Mouse (Mus musculus) hindbrain, embryonic 10.5 days (tissue): Measurements from ENCODE around the gene Gm17359. TPM values are rescaled to one million over a fixed set of nuclear protein-coding genes. Genes with fewer than 3 reads are reported as not detected.
"Not testable (repeated sequence)": the region's sequence is repeated elsewhere in the genome, so short reads cannot be mapped to it uniquely, and the experiment has no call there.

ENCODE experiments used
- DNase-seq: peaks from one replicate; pipeline ENCODE4 v3.0.0-alpha.2; 2017; ENCODE audit warnings: low spot score
- H3K27ac ChIP-seq: fragments of 300-500 bp; sonication (generic); 2 replicates; pipeline ENCODE4 v1.5.1; 2016; ENCODE audit warnings: mild to moderate bottlenecking, moderate library complexity
- H3K27me3 ChIP-seq: fragments of 300-500 bp; sonication (generic); 2 replicates; pipeline ENCODE4 v1.6.1; 2016; ENCODE audit warnings: mild to moderate bottlenecking; ENCODE audit not compliant: poor library complexity, insufficient read depth, severe bottlenecking
- H3K36me3 ChIP-seq: fragments of 300-500 bp; sonication (generic); 2 replicates; pipeline ENCODE4 v1.6.1; 2016; ENCODE audit warnings: mild to moderate bottlenecking, moderate library complexity
- H3K4me1 ChIP-seq: fragments of 300-500 bp; sonication (generic); replicated peaks from 2 replicates; pipeline ENCODE4 v1.6.1; 2016; ENCODE audit warnings: mild to moderate bottlenecking
- H3K4me3 ChIP-seq: fragments of 300-500 bp; sonication (generic); 2 replicates; pipeline ENCODE4 v1.5.1; 2016; ENCODE audit warnings: mild to moderate bottlenecking, moderate library complexity
- H3K9me3 ChIP-seq: fragments of 300-500 bp; sonication (generic); 2 replicates; pipeline ENCODE4 v1.6.1; 2016; ENCODE audit warnings: mild to moderate bottlenecking, moderate library complexity
- WGBS: fragments of 180-500 bp; shearing (Covaris S2); methylation state at CpG from one replicate; pipeline ENCODE4 v1.1.7; 2016; 5-methylcytosine and 5-hydroxymethylcytosine counted together
- polyA plus RNA-seq: library from polyadenylated mRNA; unstranded; fragments of >200 nt; fragmentation: Nextera tagmentation; extraction: Ambion mirVana; gene quantifications from 2 replicates; pipeline ENCODE4 v1.2.1, GENCODE M21; 2016

Gm17359 gene
- polyA plus RNA-seq, 1 experiment from 2014 or later = not detected

- DNase-seq = no peak
- Histone ChIP-seq H3K27me3 (no peaks in the 10 kb centered on the region), H3K36me3 (no peaks in the 10 kb centered on the region), H3K4me1 (0 out of 2 replicates have a peak, but pooled peaks cover 4% of the 10 kb centered on the region), H3K27ac (no peak overlapping the region), H3K9me3 (0 out of 2 replicates have a peak, but pooled peaks cover 2% of the 10 kb centered on the region), H3K4me3 (no peak overlapping the region)
- WGBS = 96% methylated on average over 3 of the region's 3 CpGs
Observed at GRCm38 (mm10) chr3:79438276-79438675, 101.8 kb downstream of the Gm17359 start.

GRCm38 (mm10) chr3:79440976-79441491 is 104.6 kb downstream of the Gm17359 start:
- Histone ChIP-seq H3K4me1 (0 out of 2 replicates have a peak, but pooled peaks cover 4% of the 10 kb centered on the region), H3K27ac (no peak overlapping the region), H3K27me3 (no peaks in the 10 kb centered on the region), H3K4me3 (no peak overlapping the region), H3K36me3 (no peaks in the 10 kb centered on the region), H3K9me3 (0 out of 2 replicates have a peak, but pooled peaks cover 2% of the 10 kb centered on the region)
- no peak for DNase-seq
- WGBS = 83% methylated on average over 12 of the region's 12 CpGs

GRCm38 (mm10) chr3:79443850-79444249 is 107.4 kb downstream of the Gm17359 start:
- H3K4me1 ChIP-seq = 0 out of 2 replicates have a peak, but pooled peaks cover 4% of the 10 kb centered on the region
- DNase-seq = no peak
- 74% methylated on average over 4 of the region's 4 CpGs for WGBS
- no peaks in the 10 kb centered on the region for H3K27me3 ChIP-seq
- no peak overlapping the region for H3K4me3 ChIP-seq
- no peak overlapping the region for H3K27ac ChIP-seq
- no peaks in the 10 kb centered on the region for H3K36me3 ChIP-seq
- 0 out of 2 replicates have a peak, but pooled peaks cover 2% of the 10 kb centered on the region for H3K9me3 ChIP-seq

- Histone ChIP-seq H3K27ac (0 out of 2 replicates have a peak overlapping the region, but pooled peaks have one; percentile 16), H3K4me3 (no peak overlapping the region), H3K27me3 (no peaks in the 10 kb centered on the region), H3K4me1 (0 out of 2 replicates have a peak, but pooled peaks cover 4% of the 10 kb centered on the region), H3K36me3 (no peaks in the 10 kb centered on the region), H3K9me3 (0 out of 2 replicates have a peak, but pooled peaks cover 2% of the 10 kb centered on the region)
- DNase-seq = no peak
- WGBS = 84% methylated on average over 8 of the region's 8 CpGs
Observed at GRCm38 (mm10) chr3:79445041-79445440, 108.6 kb downstream of the Gm17359 start.

GRCm38 (mm10) chr3:79446124-79446523 is 109.7 kb downstream of the Gm17359 start:
- Histone ChIP-seq H3K4me1 (0 out of 2 replicates have a peak, but pooled peaks cover under 1% of the 10 kb centered on the region), H3K4me3 (no peak overlapping the region), H3K9me3 (0 out of 2 replicates have a peak, but pooled peaks cover 2% of the 10 kb centered on the region), H3K36me3 (no peaks in the 10 kb centered on the region), H3K27ac (no peak overlapping the region), H3K27me3 (no peaks in the 10 kb centered on the region)
- 95% methylated on average over 4 of the region's 4 CpGs for WGBS
- DNase-seq = no peak

GRCm38 (mm10) chr3:79446648-79447047 is 110.2 kb downstream of the Gm17359 start:
- H3K36me3 ChIP-seq, DNase-seq, H3K27me3 ChIP-seq, H3K27ac ChIP-seq, H3K4me1 ChIP-seq, H3K4me3 ChIP-seq, H3K9me3 ChIP-seq: not testable (repeated sequence)
- 79% methylated on average over 3 of the region's 3 CpGs for WGBS

GRCm38 (mm10) chr3:79448421-79448820 is 112.0 kb downstream of the Gm17359 start:
- Histone ChIP-seq H3K4me1 (peaks cover 16% of the 10 kb centered on the region), H3K27ac (peak overlapping the region; percentile 30; the same call in 1 of the 2 replicates), H3K27me3 (no peaks in the 10 kb centered on the region), H3K4me3 (no peak overlapping the region), H3K9me3 (no peaks in the 10 kb centered on the region), H3K36me3 (no peaks in the 10 kb centered on the region)
- WGBS = 89% methylated on average over 5 of the region's 5 CpGs
- DNase-seq = no peak

GRCm38 (mm10) chr3:79449361-79449760 is 112.9 kb downstream of the Gm17359 start:
- DNase-seq = peak; percentile 19
- H3K9me3 ChIP-seq = no peaks in the 10 kb centered on the region
- H3K27ac ChIP-seq = 0 out of 2 replicates have a peak overlapping the region, but pooled peaks have one; percentile 3

GRCm38 (mm10) chr3:79452696-79453263 is 116.3 kb downstream of the Gm17359 start:
- peak; percentile 80 for DNase-seq
- Histone ChIP-seq H3K27ac (peak overlapping the region; percentile 84), H3K9me3 (no peaks in the 10 kb centered on the region), H3K36me3 (peaks cover 19% of the 10 kb centered on the region), H3K27me3 (no peaks in the 10 kb centered on the region), H3K4me1 (peaks cover 25% of the 10 kb centered on the region), H3K4me3 (no peak overlapping the region)
- 41% methylated on average over 14 of the region's 14 CpGs for WGBS

More at GRCm38 (mm10) chr3:79449361-79449760, 112.9 kb downstream of the Gm17359 start:
- 73% methylated on average over 7 of the region's 7 CpGs for WGBS
- no peaks in the 10 kb centered on the region for H3K27me3 ChIP-seq
- 0 out of 2 replicates have a peak, but pooled peaks cover 2% of the 10 kb centered on the region for H3K36me3 ChIP-seq
- peaks cover 22% of the 10 kb centered on the region for H3K4me1 ChIP-seq
- H3K4me3 ChIP-seq = no peak overlapping the region

- Histone ChIP-seq H3K27me3 (no peaks in the 10 kb centered on the region), H3K27ac (no peak overlapping the region), H3K4me3 (no peak overlapping the region), H3K4me1 (peaks cover 25% of the 10 kb centered on the region), H3K9me3 (no peaks in the 10 kb centered on the region), H3K36me3 (peaks cover 42% of the 10 kb centered on the region)
- WGBS = 71% methylated on average over 11 of the region's 11 CpGs
- DNase-seq = no peak
Observed at GRCm38 (mm10) chr3:79455761-79456160, 119.3 kb downstream of the Gm17359 start.

- peaks cover 62% of the 10 kb centered on the region for H3K36me3 ChIP-seq
- no peak overlapping the region for H3K4me3 ChIP-seq
- no peaks in the 10 kb centered on the region for H3K9me3 ChIP-seq
- no peak overlapping the region for H3K27ac ChIP-seq
- DNase-seq = no peak
- peaks cover 8% of the 10 kb centered on the region for H3K4me1 ChIP-seq
- WGBS = 92% methylated on average over 14 of the region's 14 CpGs
- no peaks in the 10 kb centered on the region for H3K27me3 ChIP-seq
Observed at GRCm38 (mm10) chr3:79458651-79459275, 122.3 kb downstream of the Gm17359 start.

- Histone ChIP-seq H3K4me1 (peaks cover under 1% of the 10 kb centered on the region; the same call in 1 of the 2 replicates), H3K9me3 (no peaks in the 10 kb centered on the region), H3K27me3 (no peaks in the 10 kb centered on the region), H3K27ac (no peak overlapping the region), H3K36me3 (peaks cover 58% of the 10 kb centered on the region), H3K4me3 (no peak overlapping the region)
- DNase-seq = no peak
- 98% methylated on average over 5 of the region's 5 CpGs for WGBS
Observed at GRCm38 (mm10) chr3:79469440-79469839, 133.0 kb downstream of the Gm17359 start.

GRCm38 (mm10) chr3:79472362-79472761 is 135.9 kb downstream of the Gm17359 start:
- no peak for DNase-seq
- H3K27me3 ChIP-seq = no peaks in the 10 kb centered on the region
- peaks cover 10% of the 10 kb centered on the region for H3K4me1 ChIP-seq
- 97% methylated on average over 5 of the region's 5 CpGs for WGBS
- H3K36me3 ChIP-seq = peaks cover 50% of the 10 kb centered on the region
- H3K4me3 ChIP-seq = no peak overlapping the region
- H3K27ac ChIP-seq = no peak overlapping the region
- H3K9me3 ChIP-seq = no peaks in the 10 kb centered on the region
